Mouse (Mus musculus) layer of hippocampus, adult 2 months (tissue): ENCODE measurements around the gene Palm3. TPM values are rescaled to one million over a fixed set of nuclear protein-coding genes. Genes with fewer than 3 reads are reported as not detected.
"Not testable (repeated sequence)": the region's sequence is repeated elsewhere in the genome, so short reads cannot be mapped to it uniquely, and the experiment has no call there.

ENCODE experiments used
- DNase-seq, 2 experiments: peaks; one replicate each; pipeline ENCODE4 v3.0.0; 2022; ENCODE audit warnings: low spot score in 2 of 2
- H3K27ac ChIP-seq: fragments of 200-600 bp; 2 replicates; pipeline ENCODE4 v1.8.1; 2022
- H3K4me3 ChIP-seq: fragments of 200-600 bp; 2 replicates; pipeline ENCODE4 v1.8.1; 2022; ENCODE audit warnings: mild to moderate bottlenecking
- CTCF ChIP-seq: fragments of 200-600 bp; conservative IDR thresholded peaks from 2 replicates; pipeline ENCODE4 v1.8.1; 2022; ENCODE audit warnings: antibody characterized with exemption, mild to moderate bottlenecking, moderate library complexity
- total RNA-seq, 2 experiments: library from RNA; stranded (reverse); gene quantifications; 2 replicates each; pipeline ENCODE4 v1.2.3; 2021

Palm3 gene
- total RNA-seq, 2 experiments from 2014 or later = 2.8 TPM

GRCm38 (mm10) chr8:84001281-84002000 lies 19.8 kb upstream of the Palm3 start, which contains the start of gene 1700067K01Rik:
1700067K01Rik (plus strand) TSS chr8:84001502.
- no peak for TF ChIP-seq CTCF
- no peak within 1 kb of the TSS for H3K4me3 ChIP-seq

GRCm38 (mm10) chr8:84002957-84003611 lies 18.2 kb upstream of the Palm3 start:
- H3K27ac ChIP-seq = no peak overlapping the region
- no peak for DNase-seq
- no peak for TF ChIP-seq CTCF

More at GRCm38 (mm10) chr8:84001281-84002000, 19.8 kb upstream of the Palm3 start, which contains the start of gene 1700067K01Rik:
- no peak for DNase-seq
- no peak within 1 kb of the TSS for H3K27ac ChIP-seq

DNA sequence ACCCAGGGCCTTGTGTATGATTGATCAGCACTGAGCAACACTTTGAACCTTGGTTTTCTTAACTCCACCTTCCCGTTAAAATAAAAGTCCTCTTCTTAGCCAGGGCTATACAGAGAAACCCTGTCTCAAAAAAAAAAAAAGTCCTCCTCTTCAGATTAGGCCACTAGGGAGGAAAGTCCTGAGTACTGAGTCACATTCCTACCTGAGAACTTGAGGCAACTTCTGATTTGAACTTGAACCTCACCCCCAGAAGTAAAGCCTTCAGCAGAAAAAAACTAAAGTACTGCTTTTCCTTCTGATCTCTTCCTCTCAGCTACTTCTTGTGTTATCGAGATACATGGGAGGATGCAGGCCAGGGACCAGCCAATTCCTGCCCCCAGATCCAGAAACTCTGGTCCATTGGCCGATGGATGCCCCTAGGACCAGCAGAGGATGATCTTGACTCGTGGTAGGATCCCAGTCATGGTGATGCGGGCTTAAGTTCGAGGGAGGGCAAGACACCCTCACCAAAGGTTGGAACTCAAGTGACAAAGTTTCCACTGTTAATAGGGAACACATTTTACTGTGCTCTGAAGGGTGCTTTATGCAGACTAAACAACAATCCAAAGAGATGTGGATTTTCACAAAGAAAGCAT lies 17.5 kb upstream of the Palm3 start:
- peak overlapping the region; percentile 92 for H3K27ac ChIP-seq
- DNase-seq = no peak
- H3K4me3 ChIP-seq = peak overlapping the region; percentile 67

More at GRCm38 (mm10) chr8:84002957-84003611, 18.2 kb upstream of the Palm3 start:
- no peak overlapping the region for H3K4me3 ChIP-seq

DNA sequence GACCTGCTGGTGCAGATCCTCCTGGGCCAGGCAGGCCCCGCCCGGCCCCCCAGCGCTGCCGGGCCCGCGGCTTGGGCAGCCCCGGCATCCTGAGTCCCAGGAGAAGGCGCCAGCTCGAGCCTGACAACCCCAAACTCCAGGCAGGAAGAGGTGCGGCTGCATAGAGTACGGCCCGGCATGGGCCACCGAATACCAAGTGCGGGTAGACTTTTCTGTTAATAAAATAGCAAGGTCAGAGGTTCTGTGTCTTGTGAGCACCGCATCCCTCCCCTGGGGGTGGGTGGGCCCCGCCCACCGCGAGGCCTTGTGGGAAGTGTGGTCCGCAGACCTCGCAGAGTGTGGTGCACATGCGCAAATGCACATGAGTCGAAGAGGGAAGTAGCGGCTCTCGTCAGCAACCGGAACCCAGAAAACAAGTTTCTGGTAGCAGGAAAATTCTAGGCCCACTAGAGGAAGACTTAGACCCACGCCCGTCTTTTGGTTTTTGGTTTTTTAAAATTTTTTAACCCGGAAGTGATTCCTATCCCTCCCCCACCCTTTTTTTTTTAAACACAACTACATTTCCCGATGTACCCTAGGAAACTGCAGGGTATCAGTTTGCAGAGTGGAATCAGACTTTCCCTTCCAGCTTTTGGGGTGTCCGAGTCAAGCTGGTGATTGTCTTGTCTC lies 16.6 kb upstream of the Palm3 start:
- Histone ChIP-seq H3K4me3 (peak overlapping the region; percentile 67), H3K27ac (peak overlapping the region; percentile 92)
- TF ChIP-seq CTCF = peak; percentile 15; the same call in 1 of the 2 replicates
- DNase-seq = peak; percentile 89 to 94

More for the DNA sequence above, 17.5 kb upstream of the Palm3 start:
- TF ChIP-seq CTCF = no peak

DNA sequence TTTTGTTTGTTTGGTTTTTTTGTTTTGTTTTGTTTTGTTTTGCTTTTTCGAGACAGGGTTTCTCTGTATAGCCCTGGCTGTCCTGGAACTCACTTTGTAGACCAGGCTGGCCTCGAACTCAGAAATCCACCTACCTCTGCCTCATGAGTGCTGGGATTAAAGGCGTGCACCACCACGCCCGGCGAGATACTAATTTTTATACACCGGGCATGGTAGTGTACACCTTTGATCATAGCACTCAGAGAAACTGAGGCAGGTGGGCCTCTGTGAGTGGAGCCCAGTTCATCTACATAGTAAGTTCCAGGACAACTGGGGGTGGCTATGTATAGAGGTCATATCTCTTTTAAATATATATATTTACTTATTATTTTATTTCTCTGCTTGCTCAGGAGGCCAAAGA lies 15.8 kb upstream of the Palm3 start:
- H3K27ac ChIP-seq = peak overlapping the region; percentile 92
- DNase-seq, H3K4me3 ChIP-seq: not testable (repeated sequence)

DNA sequence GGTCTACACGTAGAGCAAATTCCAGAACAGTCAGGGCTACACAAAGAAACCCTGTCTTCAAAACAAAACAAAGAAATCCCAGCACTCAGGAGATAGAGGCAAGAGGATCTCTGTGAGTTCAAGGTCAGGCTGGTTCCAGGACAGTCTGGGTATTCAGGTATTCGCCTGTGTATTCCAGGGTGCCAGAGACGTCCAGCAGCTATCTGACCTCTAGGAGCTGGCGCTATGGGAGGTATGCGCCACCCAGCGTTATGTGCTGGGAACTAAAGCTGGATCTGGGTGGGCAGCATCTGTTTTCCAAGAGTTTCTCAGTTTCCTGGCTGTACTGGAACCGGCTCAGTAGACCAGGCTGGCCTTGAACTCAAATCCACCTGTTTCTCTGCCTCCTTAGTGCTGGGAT lies 12.9 kb upstream of the Palm3 start:
- DNase-seq = no peak

DNA sequence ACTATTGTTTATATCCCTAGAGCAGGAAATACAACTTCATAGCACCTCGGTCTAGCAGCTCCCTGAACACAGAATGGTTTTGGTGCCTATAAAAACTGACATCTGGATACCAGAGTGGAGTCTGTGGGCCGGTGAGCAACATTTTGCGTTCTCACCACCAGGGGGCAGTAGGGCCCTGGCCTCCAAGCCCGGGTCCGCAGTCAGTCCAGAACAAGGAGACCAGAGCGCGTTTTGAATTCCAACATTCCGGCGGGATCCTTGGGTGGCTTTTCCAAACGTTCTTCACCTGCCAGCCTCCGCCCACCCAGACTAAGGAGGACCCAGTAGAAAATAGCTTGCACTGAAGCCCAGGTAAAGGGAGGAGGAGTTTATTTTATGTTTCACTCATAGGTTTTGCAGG lies 11.4 kb upstream of the Palm3 start:
- DNase-seq = peak; percentile 75 to 86
- Histone ChIP-seq H3K27ac (no peak overlapping the region), H3K4me3 (no peak overlapping the region)
- TF ChIP-seq CTCF = peak; percentile 99; the same call in 1 of the 2 replicates

More for the DNA sequence above, 12.9 kb upstream of the Palm3 start:
- Histone ChIP-seq H3K27ac (no peak overlapping the region), H3K4me3 (no peak overlapping the region)
- peak; percentile 35 for TF ChIP-seq CTCF

DNA sequence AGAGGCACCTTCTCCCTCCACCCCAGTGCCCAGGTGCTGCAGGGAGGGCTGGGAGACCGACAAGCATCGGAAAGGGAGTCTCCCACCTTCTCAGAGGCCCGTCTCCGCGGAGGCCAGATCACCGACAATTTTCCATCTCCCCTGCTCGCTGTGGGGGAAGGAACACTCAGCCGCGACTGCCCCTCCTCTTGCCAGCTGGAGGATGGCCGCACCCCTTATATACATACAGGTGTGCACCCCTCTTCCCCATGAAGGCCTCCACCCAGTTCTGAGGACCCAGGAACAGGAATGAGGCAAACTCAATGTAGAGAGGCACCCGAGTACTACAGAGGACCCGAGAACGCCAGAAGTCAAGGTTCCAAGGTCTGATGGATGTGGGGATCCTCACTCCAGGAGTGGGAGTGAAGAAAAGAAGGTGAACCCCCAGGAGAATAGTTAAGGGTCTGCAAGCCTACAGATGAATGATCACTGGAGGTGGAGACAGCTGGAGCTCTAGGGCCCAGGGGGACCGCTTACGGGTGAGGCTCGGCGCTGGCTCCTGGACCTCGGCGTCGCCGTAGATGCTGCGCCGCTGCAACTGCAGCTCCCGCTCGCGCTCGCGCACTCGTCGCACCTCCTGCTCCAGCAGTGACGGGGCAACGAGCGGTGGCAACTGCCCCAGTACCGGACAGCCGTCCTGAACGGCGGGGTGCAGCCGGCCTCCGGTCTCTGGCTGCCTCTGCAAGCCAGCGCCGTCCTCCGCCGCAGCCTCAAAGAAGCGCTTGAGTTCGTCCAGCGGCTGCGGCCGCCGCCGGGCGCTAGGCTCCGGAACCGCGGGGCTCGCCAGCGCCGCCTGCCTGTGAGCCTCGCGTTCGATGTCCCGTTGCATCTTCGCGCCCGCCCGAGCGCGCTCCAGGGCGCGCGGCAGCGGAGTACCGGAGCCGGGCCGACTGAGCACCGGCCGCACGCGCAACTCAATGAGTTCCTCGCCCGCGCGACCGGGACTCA lies 10.4 kb upstream of the Palm3 start:
- peak in 1 of 2 experiments; percentile 66 for DNase-seq
- Histone ChIP-seq H3K4me3 (peak overlapping the region; percentile 66), H3K27ac (no peak overlapping the region)
- peak; percentile 91 for TF ChIP-seq CTCF

- Histone ChIP-seq H3K4me3 (peak within 1 kb of the TSS; percentile 66), H3K27ac (no peak within 1 kb of the TSS)
- no peak for DNase-seq
- TF ChIP-seq CTCF = no peak
Measured at GRCm38 (mm10) chr8:84011705-84012498, 9.4 kb upstream of the Palm3 start, which contains the start of gene 2210011C24Rik. 2210011C24Rik (minus strand) TSS chr8:84012171.

DNA sequence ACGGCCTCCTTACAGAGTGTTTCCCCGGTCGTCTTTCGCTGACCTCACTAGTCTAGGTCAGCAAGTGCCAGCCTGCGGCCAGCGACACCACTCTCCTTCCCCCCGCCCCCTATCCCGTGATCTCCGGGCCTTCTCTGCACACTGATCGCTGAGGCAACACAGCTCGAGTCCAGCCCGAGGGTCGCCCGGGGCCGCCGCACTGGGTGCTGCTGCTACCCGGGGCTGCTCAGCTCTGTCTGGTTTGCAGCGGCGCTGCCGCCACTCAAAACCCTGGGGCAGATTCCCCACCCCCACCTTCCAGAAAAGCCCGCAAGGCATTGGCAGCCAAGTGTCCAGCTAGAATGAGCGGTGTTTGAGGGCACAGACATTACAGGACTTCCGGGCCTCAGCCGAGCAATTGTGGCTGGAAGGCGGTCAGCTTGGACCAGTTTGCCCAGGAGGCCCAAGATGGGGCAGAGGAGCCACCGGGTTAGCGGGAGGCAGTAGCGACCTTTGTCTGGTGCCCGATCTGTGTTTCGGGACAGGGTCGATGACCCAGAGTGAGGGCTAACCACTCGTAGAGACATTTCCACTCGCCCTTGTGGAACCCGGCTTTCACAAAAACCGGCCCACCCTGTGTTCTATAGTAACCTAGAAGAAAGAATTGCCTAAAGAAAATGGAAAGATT lies 8.6 kb upstream of the Palm3 start:
- no peak for DNase-seq
- peak overlapping the region; percentile 66; the same call in 1 of the 2 replicates for H3K4me3 ChIP-seq
- H3K27ac ChIP-seq = no peak overlapping the region
- no peak for TF ChIP-seq CTCF

DNA sequence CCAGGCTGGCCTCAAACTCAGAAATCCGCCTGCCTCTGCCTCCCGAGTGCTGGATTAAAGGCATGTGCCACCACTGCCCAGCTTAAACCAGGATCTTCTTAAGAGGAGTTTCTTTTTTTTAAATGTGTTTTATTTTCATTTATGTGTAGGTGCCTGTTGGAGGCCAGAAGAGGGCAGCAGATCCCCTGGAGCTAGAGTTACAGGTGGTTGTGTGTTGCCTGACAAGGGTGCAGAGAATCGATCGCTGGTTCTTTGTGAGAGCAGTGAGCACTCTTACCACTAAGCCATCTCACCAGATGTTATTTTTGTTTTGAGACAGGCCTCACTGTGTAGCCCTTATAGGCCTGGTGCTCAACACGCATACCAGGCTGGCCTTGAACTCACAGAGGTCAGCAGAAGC lies 5.4 kb upstream of the Palm3 start:
- Histone ChIP-seq H3K4me3 (no peak overlapping the region), H3K27ac (no peak overlapping the region)
- no peak for DNase-seq
- TF ChIP-seq CTCF = peak; percentile 23; the same call in 1 of the 2 replicates
